ENCODE assay signal across 9 mouse cellular contexts in genomic region chr8:117930687-117931086, GRCm38 (mm10).
DNase-seq lines count a peak whose midpoint lies in the region; ATAC-seq lines count a peak whose summit lies in the region.
"Had no signal": no experiment of that assay in that cellular context is flagged by ENCODE, and none has a peak within 500 bp of the region (broad histone marks: within the 10 kb centered on the region; RNA-seq: fewer than 3 reads in every experiment).

No protein-coding gene starts in this region.

- WGBS in neural tube, embryonic 13.5 days, result 61% methylated on average over 6 of the region's 6 CpGs
- 53% methylated on average over 6 of the region's 6 CpGs for WGBS in neural tube, embryonic 15.5 days

- no peaks in the 10 kb centered on the region for H3K9me3 ChIP-seq in neural tube, embryonic 13.5 days
- no peaks in the 10 kb centered on the region for H3K9me3 ChIP-seq in neural tube, embryonic 15.5 days (replicated peaks)
- H3K9me3 ChIP-seq: neural tube, embryonic 12.5 days had no signal

- DNase-seq in heart, adult 8-10 months (ENCODE audit: low spot score), result peak; percentile 7
- no peak for DNase-seq in heart, adult 9 months (ENCODE audit: low spot score in 2 of 2)
- peak; percentile 59 to 71 for DNase-seq in cerebellum, postnatal 10 days
- peak; percentile 19 for DNase-seq in lung, postnatal 14 days
- no peak for DNase-seq in spleen, adult 18-20 months

- 0 out of 2 replicates have a peak, but pooled peaks have one; percentile 23 for ATAC-seq in neural tube, embryonic 13.5 days (ENCODE audit: low read depth)
- no peak for ATAC-seq in neural tube, embryonic 15.5 days (ENCODE audit: low FRiP score)
- no peak for ATAC-seq in megakaryocyte, adult 5-6 weeks (ENCODE audit: poor library complexity, severe bottlenecking)

- no peak overlapping the region for H3K9ac ChIP-seq in neural tube, embryonic 13.5 days
- no peak overlapping the region for H3K9ac ChIP-seq in neural tube, embryonic 15.5 days (replicated peaks)
- H3K9ac ChIP-seq: neural tube, embryonic 12.5 days had no signal

- H3K27ac ChIP-seq in neural tube, embryonic 13.5 days (replicated peaks), result no peak overlapping the region
- no peak overlapping the region for H3K27ac ChIP-seq in neural tube, embryonic 15.5 days (replicated peaks)
- H3K27ac ChIP-seq: neural tube, embryonic 12.5 days had no signal

- no peaks in the 10 kb centered on the region; the same call in 1 of the 2 replicates for H3K27me3 ChIP-seq in neural tube, embryonic 13.5 days
- H3K27me3 ChIP-seq in neural tube, embryonic 15.5 days (replicated peaks), result peaks cover 8% of the 10 kb centered on the region; the same call in 1 of the 2 replicates
- H3K27me3 ChIP-seq: neural tube, embryonic 12.5 days had no signal

- no peak overlapping the region for H3K4me2 ChIP-seq in neural tube, embryonic 13.5 days
- no peak overlapping the region for H3K4me2 ChIP-seq in neural tube, embryonic 15.5 days
- H3K4me2 ChIP-seq: neural tube, embryonic 12.5 days had no signal

- peaks cover 12% of the 10 kb centered on the region for H3K4me1 ChIP-seq in neural tube, embryonic 13.5 days (replicated peaks)
- H3K4me1 ChIP-seq in neural tube, embryonic 15.5 days, result peaks cover 9% of the 10 kb centered on the region

- no peaks in the 10 kb centered on the region for H3K36me3 ChIP-seq in neural tube, embryonic 13.5 days
- no peaks in the 10 kb centered on the region for H3K36me3 ChIP-seq in neural tube, embryonic 15.5 days
- H3K36me3 ChIP-seq: neural tube, embryonic 12.5 days had no signal

- no peak overlapping the region for H3K4me3 ChIP-seq in neural tube, embryonic 13.5 days
- H3K4me3 ChIP-seq in neural tube, embryonic 15.5 days (replicated peaks), result no peak overlapping the region
- H3K4me3 ChIP-seq: neural tube, embryonic 12.5 days had no signal

Comparison
In these comparisons a context has a peak if more than half of its experiments do, and no peak if none do; other contexts are left out.
1. DNase-seq: peak in heart, adult 8-10 months (single experiment), cerebellum, postnatal 10 days (2 of 2) and lung, postnatal 14 days (single experiment); none in heart, adult 9 months (0 of 2) and spleen, adult 18-20 months (0 of 2).